Mouse (Mus musculus) layer of hippocampus, postnatal 36 days (tissue): ENCODE data around the gene Scyl3. TPM values are rescaled to one million over a fixed set of nuclear protein-coding genes. Genes with fewer than 3 reads are reported as not detected.

Experiments used
- DNase-seq, 2 experiments: peaks; one replicate each; pipeline ENCODE4 v3.0.0; 2022
- total RNA-seq, 2 experiments: library from RNA; stranded (reverse); gene quantifications; 2 replicates each; pipeline ENCODE4 v1.2.3; 2021

The Scyl3 gene
- total RNA-seq, 2 experiments from 2014 or later: 18.6 to 22.6 TPM

DNA sequence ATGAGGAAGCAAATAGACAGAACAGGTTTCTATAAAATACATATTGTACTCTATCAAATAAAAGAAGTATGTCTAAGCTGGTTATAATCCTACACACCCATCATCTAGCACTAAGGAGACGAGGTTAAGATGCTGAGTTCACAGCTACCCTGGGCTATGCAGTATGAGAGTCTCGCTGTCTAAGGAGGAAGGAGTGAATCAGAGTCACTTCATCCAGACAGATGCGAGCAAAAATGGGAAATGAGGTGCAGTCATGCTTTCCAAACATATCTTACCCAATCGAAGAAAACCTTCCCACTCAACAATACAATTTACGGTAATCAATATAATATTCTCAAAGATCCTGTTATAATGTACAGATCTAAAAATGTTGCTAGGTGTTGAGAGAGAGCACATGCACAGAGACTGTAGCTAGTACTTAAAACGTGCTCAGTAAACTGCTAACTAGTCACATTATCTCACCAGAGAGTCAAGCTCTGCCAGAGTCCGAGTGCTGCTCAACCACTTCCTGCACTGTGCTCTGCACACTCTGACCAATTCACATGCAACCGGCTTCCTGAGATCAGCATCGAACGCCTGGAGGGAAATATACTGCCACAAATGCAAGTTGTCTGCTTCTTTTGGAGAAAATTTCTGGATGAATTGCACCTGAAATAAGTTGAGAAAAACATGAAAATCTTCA is 35.2 kb downstream of the Scyl3 start:
- DNase-seq: no peak

DNA sequence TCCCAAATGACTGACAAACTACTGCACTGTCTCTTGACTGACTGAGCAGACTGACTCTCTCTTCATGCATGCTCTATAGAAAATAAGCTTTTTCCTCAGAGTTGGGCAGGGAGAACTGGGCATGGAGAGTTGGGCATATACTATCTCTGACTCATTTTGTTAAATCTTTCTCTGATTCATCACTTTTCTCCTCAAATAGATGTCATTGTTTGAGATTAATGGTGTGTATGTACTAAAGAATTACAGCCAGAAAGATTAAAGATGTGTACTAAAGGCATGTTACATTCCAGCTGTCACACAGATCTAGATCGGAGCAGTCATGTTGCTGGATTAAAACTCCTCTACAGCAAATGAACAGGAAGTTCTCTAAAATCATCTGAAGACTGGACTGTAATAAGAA is 45.6 kb downstream of the Scyl3 start:
- DNase-seq: no peak

DNA sequence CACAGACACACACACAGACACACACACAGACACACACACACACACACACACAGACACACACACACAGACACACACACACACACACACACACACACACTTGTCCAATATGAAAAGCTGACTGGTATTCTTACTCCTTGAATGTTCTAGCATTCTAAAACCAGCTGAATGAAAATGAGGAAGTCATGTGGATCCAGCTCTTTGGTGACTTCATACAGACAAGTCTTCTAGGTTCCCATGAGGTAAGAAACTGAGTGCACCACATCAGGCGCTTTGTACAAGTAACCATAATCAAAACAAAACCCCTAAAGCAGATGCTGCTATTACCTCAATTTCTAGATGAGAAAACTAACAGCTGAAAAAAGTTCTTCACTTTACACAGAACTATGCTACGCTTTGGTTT is 46.2 kb downstream of the Scyl3 start:
- no peak for DNase-seq

- DNase-seq: no peak
These were observed 47.6 kb downstream of the Scyl3 start for GRCm38 (mm10) chr1:163976515-163976914.

- no peak for DNase-seq
These were observed 63.5 kb downstream of the Scyl3 start for GRCm38 (mm10) chr1:163992371-163992770.

DNA sequence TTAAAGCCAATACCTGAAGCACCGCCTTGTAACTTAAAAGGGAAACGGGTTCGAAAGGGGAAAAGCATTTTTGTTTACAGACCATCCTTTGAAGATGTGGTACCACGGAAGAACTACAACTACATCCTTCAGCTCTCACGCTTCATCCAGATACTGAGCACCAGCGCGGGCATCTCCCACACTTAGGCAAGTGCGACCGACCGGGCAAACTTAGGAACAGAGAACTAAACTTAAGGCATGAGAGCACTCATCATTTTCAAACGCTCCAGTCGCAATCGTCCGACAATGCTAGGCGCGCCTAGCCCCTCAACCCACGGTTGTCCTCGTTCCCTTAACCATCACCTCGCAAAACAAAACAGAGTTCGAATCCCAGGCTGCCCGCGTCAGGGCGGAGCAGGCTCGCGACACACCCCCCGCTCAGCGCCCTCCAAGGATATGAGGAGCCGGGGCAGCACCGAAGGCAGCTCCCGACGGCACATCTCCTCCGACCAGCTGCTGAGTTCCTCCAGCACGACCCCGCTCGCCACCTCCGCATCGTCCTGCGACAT is 65.3 kb downstream of the Scyl3 start:
- no peak for DNase-seq

GRCm38 (mm10) chr1:163994721-163995608 is 66.1 kb downstream of the Scyl3 start, which contains the start of the genes BC055324 and Mettl18:
Gene BC055324, minus strand, starts transcription at chr1:163994796.
Gene Mettl18, plus strand, starts transcription at chr1:163994889.
- peak; percentile 87 to 91 for DNase-seq

GRCm38 (mm10) chr1:163995609-163995913 is 66.7 kb downstream of the Scyl3 start:
- DNase-seq: no peak

DNA sequence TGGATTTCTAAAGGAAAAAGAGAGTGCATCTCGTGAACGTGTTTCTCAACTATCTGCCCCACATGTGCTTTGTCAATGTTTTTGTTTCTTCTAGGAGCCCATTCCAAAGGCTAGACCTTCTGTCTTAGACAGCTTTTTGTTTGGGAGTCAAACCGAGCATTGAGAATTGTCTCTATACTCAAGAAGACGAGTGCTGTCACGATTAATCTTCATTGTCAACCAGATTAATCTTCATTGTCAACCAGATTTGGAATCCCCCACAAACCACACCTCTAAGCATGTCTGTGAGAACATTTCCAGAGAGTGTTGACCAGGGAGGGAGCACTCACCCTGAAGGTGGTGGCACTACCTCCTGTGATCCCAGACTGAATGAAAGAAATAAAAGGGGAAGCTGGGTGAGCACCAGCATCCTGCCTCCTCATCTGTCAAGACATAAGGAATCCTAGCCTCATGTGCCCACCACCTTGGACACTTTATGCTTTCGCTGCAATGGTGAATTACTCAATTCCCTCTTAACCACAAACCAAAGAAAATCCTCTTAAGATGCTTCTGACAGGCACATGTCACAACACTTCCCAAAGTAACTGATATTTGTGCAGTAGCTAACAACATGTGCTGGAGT is 73.0 kb downstream of the Scyl3 start:
- no peak for DNase-seq

DNA sequence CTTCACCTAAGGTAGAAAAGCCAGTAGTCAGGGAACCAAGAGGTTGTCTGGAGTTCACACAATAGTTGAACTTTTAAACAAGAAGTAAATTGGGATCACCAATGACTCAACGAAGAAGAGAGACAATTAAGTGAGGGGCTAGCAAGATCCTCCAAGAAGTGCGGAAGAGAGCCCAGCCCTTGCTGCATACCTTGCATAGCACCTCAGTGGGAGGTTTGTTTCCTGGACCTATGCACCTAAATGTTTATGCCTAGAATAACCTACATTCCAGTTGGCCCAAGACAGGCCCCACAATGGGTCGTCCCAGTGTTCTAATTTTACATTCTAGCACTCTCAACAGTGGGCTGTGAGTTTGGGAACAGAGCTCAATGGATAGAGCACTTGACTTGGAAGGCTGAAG is 75.4 kb downstream of the Scyl3 start:
- DNase-seq: no peak

Other genes starting within 250 kb of the Scyl3 start
- 1 to 10 TPM; 4.0 to 6.7 TPM for gene Mettl11b, start 203.9 kb upstream of the Scyl3 start, total RNA-seq
- 100 to 1,000 TPM; 172 to 194 TPM for gene Kifap3, start 149.5 kb upstream of the Scyl3 start, total RNA-seq
- gene BC055324, start 65.7 kb downstream of the Scyl3 start, total RNA-seq: 1 to 10 TPM in 1 of 2 experiments, under 1 TPM in 1; 0.91 to 1.8 TPM
- gene Mettl18, start 65.8 kb downstream of the Scyl3 start, total RNA-seq: 1 to 10 TPM; 6.9 to 7.2 TPM
- gene Sele, start 119.1 kb downstream of the Scyl3 start, total RNA-seq: not detected
- gene Sell, start 132.9 kb downstream of the Scyl3 start, total RNA-seq: not detected
- gene Selp, start 186.2 kb downstream of the Scyl3 start, total RNA-seq: under 1 TPM in 1 of 2 experiments, not detected in 1; 0.38 TPM
- 1 to 10 TPM in 1 of 2 experiments, under 1 TPM in 1; 0.57 to 1.5 TPM for gene F5, start 222.7 kb downstream of the Scyl3 start, total RNA-seq